Mouse (Mus musculus) fibroblast of lung, adult 2 months (primary cell): Measurements from ENCODE around the gene Alg2.
A peak's percentile ranks its signal among the peaks of the same experiment; 100 is the strongest.

Source experiments
- DNase-seq: peaks from one replicate; pipeline ENCODE4 v3.0.0-alpha.2; 2011; ENCODE audit warnings: low read depth

Gene Alg2

GRCm38 (mm10) chr4:47473968-47474729, at the start of gene Alg2, which contains the start of gene Sec61b:
Alg2 (minus strand) TSS chr4:47474333.
Sec61b (plus strand) TSS chr4:47474658.
- DNase-seq, result peak; percentile 99

GRCm38 (mm10) chr4:47521884-47522605, 47.9 kb upstream of the Alg2 start:
- DNase-seq, result no peak

DNA sequence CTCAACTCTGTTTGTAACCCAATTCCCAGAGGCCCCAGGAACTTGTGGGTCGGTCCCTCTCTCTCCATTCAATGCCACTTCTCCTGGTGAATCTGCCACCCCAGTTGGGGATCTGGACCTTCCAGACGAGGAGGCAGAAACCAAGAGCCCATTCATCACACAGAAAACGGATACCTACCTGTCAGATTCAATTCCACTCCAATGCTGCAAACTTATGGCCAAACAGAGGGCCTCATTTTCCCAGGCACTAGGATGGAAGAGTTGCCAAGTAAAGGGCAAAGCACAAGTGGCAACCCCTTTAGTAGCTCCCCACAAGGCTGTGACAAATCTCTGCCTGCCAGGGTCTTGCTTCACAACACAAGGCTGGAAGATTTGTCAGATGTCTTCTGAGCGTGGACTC, 45.9 kb upstream of the Alg2 start:
- no peak for DNase-seq

DNA sequence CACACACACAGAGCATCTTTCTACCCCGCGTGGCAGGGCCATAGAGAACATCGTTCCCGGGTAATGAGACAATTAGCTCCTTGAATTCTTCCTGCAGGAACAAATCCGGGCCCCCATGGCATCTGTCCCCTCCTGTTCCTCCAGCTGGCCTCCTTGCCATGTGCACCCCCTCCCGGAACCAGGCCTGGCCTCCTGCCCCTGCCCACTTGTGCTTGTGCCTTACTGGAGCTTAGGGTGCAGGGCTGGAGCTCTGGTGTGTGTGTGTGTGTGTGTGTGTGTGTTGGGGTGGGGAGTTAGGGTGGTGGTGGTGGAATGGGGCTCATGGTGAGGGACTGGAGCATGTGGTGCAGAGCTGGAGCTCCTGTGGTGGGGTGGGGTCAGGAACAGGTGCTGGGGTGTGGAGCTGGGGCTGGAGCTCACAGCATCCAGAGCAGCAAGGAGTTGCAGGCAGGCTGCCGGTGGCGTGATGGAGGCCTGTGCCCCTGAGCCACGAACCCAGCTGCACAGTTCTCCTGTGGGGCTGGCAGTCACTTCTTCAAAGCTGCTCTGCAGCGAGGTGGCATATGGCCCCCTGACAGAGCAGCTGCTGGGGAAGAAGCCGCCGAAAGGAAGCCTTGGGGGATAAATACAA, 44.5 kb upstream of the Alg2 start:
- no peak for DNase-seq

DNA sequence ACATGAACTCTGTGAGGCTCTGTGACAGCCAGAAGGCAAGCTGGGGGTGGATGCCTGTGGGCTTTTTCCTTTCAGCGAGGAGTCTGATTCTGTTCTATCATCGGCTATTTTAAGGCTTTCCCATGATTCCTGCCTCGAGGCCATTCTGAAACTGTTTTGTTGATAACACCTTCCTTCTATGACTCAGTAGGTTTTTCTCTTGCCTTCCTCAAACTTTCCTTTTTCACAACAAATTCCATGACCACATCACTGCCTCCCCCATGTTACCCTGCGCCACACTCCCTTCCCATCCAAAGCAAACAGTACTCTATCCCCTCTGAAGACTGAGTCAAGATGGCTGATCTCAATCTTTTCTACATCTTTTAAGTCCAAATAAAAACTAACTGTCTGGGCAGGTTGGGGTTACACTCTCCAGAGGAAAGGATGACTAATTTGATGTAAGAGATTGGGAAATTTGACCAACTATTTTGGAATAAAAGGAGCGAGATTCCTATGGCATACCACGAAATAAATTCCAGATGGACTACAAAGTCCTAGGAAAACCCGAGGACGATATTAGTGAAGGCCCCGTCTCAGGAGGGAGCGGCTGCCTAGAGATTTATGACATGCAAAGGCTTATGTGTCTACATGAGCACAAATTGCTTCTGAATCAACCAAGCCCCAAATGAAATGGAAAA, 30.8 kb upstream of the Alg2 start:
- peak; percentile 94 for DNase-seq

DNA sequence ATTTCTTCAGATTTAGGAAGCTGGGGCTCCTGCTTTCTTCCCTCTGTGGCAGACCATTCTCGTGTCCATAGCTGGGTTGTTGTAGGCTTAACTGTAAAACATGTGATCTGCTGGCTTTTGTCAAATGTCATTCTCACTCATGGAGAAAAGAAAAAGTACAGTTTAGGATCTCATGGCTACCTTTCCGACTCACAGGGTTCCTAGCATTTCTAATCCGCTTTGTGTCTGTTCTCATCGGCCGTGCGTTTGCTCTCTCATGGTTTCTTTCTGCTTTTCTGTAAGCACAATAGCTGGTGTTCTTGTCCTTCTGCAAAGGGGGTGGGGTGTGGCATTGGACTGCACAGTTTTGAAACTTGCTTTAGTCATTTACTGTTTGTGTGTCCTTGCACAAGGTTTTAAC, 28.9 kb upstream of the Alg2 start:
- DNase-seq, result no peak

DNA sequence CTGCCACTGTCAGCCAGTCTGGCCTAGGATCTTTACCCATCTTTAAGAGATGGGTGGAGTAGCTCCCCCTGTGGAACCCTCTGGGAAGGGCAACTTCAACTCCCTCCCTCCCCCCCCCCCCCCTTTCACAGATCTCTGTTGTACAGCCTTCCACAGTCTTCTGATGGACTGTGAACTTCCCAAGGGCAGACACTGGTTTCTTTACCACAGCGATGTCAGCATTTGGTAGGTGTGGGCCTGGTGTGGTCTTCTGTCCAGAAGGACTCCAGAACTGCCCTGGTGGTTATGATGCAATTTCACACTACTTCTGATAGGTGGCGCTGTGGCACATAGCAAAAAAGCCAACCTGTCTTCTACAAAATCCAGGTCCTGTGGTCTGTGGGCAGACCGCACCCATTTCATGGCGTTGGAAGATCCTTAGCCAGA, 28.4 kb upstream of the Alg2 start:
- DNase-seq, result peak; percentile 36

- no peak for DNase-seq
Observed at GRCm38 (mm10) chr4:47499121-47499545, 25.0 kb upstream of the Alg2 start.

GRCm38 (mm10) chr4:47497811-47498385, 23.8 kb upstream of the Alg2 start:
- no peak for DNase-seq

DNA sequence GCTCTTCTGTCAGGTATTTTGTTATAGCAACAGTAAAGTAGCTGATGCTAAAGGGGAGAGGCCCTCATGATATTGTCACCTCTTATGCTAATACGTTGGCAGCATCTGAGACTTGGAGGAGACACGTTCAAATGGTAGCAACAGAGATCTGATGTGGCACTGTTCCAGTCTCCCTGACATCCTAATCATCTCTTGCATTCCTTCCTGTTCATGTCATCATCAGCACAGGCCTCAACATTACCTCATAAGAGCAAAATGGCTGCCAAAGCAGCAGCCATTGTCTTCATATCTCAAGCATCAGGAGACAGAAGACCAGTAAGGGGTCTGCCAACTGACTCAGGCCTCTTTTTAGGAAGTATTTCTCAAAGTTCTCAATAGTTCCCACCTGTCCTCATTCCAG, 20.6 kb upstream of the Alg2 start:
- DNase-seq, result no peak

GRCm38 (mm10) chr4:47494137-47494536, 20.0 kb upstream of the Alg2 start:
- no peak for DNase-seq

DNA sequence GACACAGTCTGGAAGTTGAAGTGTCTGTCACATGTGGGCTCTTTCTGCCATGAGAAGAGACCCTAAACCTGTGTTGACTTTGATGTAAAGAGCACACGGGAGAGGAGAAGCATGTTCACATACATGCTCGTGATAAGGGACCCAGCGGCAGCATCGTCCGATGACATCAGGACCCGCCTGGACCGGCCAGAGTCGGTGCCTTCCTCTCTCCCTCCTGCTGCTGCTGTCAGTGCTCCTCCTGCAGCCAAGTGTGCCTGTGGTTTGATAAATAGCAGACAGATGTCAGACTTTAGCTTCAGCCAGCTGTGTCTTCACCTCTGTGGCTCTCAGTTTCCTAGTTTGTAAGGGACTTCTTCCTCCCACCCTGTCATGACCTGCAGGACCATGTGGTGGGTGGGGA, 19.3 kb upstream of the Alg2 start:
- no peak for DNase-seq

DNA sequence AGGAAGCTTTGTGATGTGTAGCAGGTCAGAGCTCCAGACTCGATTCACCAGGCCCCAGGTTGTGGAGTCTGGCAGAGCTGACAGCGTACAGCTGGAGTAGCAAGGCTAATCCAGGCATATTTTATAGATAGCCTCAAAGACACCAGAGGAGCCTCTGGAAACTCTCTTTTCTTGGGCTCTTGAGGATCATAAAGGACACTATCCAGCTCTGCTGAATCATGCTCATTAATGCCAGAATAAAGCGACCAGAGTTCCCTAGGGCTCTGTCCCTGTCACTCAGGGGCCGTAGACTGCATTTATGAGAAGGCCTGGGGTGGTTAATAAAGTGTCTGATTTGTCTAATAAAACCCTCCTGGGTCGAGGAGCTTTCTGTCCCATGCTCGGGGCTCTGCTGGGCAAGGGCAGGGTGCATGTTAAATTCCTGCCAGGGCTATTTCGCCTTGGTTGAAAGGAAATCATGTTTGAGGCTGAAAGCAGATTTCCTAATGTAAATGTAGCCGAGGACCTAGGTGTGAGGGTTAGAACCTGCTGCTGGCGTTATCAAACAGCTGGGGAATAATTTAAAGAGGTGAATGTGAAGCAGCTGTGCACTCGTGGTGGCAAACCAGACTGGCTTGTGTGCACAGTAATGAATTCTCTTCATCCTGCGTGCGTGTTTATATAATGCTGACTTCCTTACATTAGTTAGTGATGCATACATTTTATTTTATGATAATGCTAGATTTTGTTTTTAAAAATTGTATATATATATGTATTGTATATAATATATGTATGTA, 18.4 kb upstream of the Alg2 start:
- no peak for DNase-seq

DNA sequence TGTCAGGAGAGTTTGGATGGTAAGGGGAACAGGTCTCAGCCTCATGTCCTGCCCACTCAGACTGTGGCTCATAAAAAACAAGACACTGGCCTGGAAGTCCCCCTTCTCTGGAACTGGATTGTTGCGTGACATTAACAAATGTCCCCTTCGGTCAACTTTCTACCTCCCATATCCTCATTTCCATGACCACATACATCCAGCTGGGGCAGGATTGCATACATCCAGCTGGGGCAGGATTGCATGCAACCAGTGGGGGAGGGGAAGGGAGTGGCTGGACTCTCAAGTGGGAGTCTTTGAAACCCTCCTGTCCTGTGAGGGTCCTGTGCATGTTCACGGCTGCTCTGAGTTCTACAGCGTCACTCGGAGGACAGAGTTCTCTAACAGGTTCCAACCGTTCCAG, 17.1 kb upstream of the Alg2 start:
- DNase-seq, result no peak

- no peak for DNase-seq
Observed at GRCm38 (mm10) chr4:47480576-47480975, 6.4 kb upstream of the Alg2 start.

GRCm38 (mm10) chr4:47480095-47480494, 6.0 kb upstream of the Alg2 start:
- no peak for DNase-seq

DNA sequence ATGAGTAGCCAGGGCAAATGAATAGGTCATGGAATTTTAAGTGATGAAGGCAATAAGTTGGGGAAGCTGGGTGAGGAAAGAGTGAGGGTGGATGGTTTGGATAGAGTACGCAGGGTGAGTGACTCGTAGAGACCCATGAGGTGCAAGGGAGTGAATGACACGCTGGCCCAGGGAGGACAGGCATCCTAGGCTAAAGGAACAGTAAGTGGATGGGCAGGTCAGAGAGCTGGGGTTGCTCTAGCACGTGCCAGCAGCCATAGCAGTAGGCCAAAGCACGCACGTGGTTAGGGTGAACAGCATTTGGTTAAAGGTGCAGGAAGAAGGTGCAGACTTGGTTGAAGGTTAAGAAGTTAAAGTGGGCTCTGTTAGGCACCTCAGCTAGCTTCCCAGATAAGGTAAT, 3.4 kb upstream of the Alg2 start:
- no peak for DNase-seq

GRCm38 (mm10) chr4:47474730-47475643, 854 bp upstream of the Alg2 start:
- DNase-seq, result no peak

DNA sequence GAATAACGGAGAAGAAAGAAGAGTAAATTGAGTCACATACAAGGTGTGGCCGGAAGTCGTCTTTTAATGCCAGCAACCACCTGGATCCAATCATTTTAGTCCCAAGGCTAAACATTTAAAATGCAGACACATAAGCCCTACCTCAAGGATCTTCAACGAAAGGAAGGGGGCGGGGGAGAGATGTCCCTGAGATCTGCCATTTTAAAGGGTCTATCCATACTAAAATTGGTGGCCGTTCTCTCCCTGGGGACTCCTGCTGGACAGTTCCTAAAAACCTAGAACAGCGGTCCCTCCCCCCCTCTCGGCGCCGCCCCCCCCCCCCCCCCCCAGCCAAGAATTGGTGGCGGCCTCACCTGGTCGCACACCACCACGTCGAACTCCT, 556 bp downstream of the Alg2 start:
- no peak for DNase-seq

GRCm38 (mm10) chr4:47467196-47467595, 6.9 kb downstream of the Alg2 start:
- no peak for DNase-seq
